Mouse (Mus musculus): ENCODE measurements around the gene Gm13289. TPM values are rescaled to one million over a fixed set of nuclear protein-coding genes. Genes with fewer than 3 reads are reported as not detected.
"Not testable (repeated sequence)": the region's sequence is repeated elsewhere in the genome, so short reads cannot be mapped to it uniquely, and the experiment has no call there.

Gm13289 gene
- not detected in 2 replicates for polyA plus RNA-seq (2014; fragmentation: Nextera tagmentation; extraction: Ambion mirVana)

GRCm38 (mm10) chr4:88776622-88777021, at the start of gene Gm13289:
Gene Gm13289 (plus strand): TSS chr4:88776922.
- WGBS = no CpG with 5 or more reads among the region's 29 CpGs
- H3K27me3 ChIP-seq (ENCODE audit: control insufficient read depth, insufficient read depth, low read length); H3K4me1 ChIP-seq (ENCODE audit: control insufficient read depth, insufficient read depth, low read length); H3K4me3 ChIP-seq (ENCODE audit: low read depth, low read length); ATAC-seq (replicated peaks; ENCODE audit: insufficient number of reproducible peaks, low FRiP score, low TSS enrichment, low read depth); H3K4me2 ChIP-seq (ENCODE audit: low read depth, low read length); H3K27ac ChIP-seq (replicated peaks; ENCODE audit: low read depth, low read length); DNase-seq (ENCODE audit: low spot score); H3K9me3 ChIP-seq (replicated peaks; ENCODE audit: control insufficient read depth, low read length); H3K9ac ChIP-seq (replicated peaks; ENCODE audit: low read length); H3K36me3 ChIP-seq (replicated peaks; ENCODE audit: control insufficient read depth, insufficient read depth, low read depth, low read length): not testable (repeated sequence)

- Histone ChIP-seq H3K4me1 (ENCODE audit: control insufficient read depth, insufficient read depth, low read length) (no peaks in the 10 kb centered on the region), H3K9me3 (replicated peaks; ENCODE audit: control insufficient read depth, low read length) (no peaks in the 10 kb centered on the region), H3K27me3 (ENCODE audit: control insufficient read depth, insufficient read depth, low read length) (no peaks in the 10 kb centered on the region), H3K36me3 (replicated peaks; ENCODE audit: control insufficient read depth, insufficient read depth, low read depth, low read length) (no peaks in the 10 kb centered on the region), H3K9ac (replicated peaks; ENCODE audit: low read length) (no peak overlapping the region), H3K27ac (replicated peaks; ENCODE audit: low read depth, low read length) (no peak overlapping the region), H3K4me2 (ENCODE audit: low read depth, low read length) (no peak overlapping the region), H3K4me3 (ENCODE audit: low read depth, low read length) (no peak overlapping the region)
- ATAC-seq (replicated peaks; ENCODE audit: insufficient number of reproducible peaks, low FRiP score, low TSS enrichment, low read depth) = no peak
- peak; percentile 59 for DNase-seq (ENCODE audit: low spot score)
- 3% methylated on average over 1 of the region's 1 CpGs for WGBS
Measured at GRCm38 (mm10) chr4:88727324-88727723, 49.4 kb upstream of the Gm13289 start.

- Histone ChIP-seq H3K4me1 (ENCODE audit: control insufficient read depth, insufficient read depth, low read length) (no peaks in the 10 kb centered on the region), H3K36me3 (replicated peaks; ENCODE audit: control insufficient read depth, insufficient read depth, low read depth, low read length) (no peaks in the 10 kb centered on the region), H3K4me2 (ENCODE audit: low read depth, low read length) (no peak overlapping the region), H3K9me3 (replicated peaks; ENCODE audit: control insufficient read depth, low read length) (no peaks in the 10 kb centered on the region), H3K9ac (replicated peaks; ENCODE audit: low read length) (no peak overlapping the region), H3K4me3 (ENCODE audit: low read depth, low read length) (no peak overlapping the region), H3K27me3 (ENCODE audit: control insufficient read depth, insufficient read depth, low read length) (no peaks in the 10 kb centered on the region), H3K27ac (replicated peaks; ENCODE audit: low read depth, low read length) (no peak overlapping the region)
- DNase-seq (ENCODE audit: low spot score) (peak; percentile 82), ATAC-seq (replicated peaks; ENCODE audit: insufficient number of reproducible peaks, low FRiP score, low TSS enrichment, low read depth) (no peak)
- WGBS = 4% methylated on average over 2 of the region's 2 CpGs
Measured at GRCm38 (mm10) chr4:88738480-88738879, 38.2 kb upstream of the Gm13289 start.

GRCm38 (mm10) chr4:88739036-88739435, 37.7 kb upstream of the Gm13289 start:
- no peaks in the 10 kb centered on the region for H3K36me3 ChIP-seq (replicated peaks; ENCODE audit: control insufficient read depth, insufficient read depth, low read depth, low read length)
- H3K9me3 ChIP-seq (replicated peaks; ENCODE audit: control insufficient read depth, low read length) = no peaks in the 10 kb centered on the region
- no peak overlapping the region for H3K27ac ChIP-seq (replicated peaks; ENCODE audit: low read depth, low read length)
- H3K9ac ChIP-seq (replicated peaks; ENCODE audit: low read length) = no peak overlapping the region
- H3K27me3 ChIP-seq (ENCODE audit: control insufficient read depth, insufficient read depth, low read length) = no peaks in the 10 kb centered on the region
- WGBS = 88% methylated on average over 6 of the region's 6 CpGs
- ATAC-seq (replicated peaks; ENCODE audit: insufficient number of reproducible peaks, low FRiP score, low TSS enrichment, low read depth) (no peak), DNase-seq (ENCODE audit: low spot score) (no peak)
- no peak overlapping the region for H3K4me2 ChIP-seq (ENCODE audit: low read depth, low read length)
- no peaks in the 10 kb centered on the region for H3K4me1 ChIP-seq (ENCODE audit: control insufficient read depth, insufficient read depth, low read length)
- H3K4me3 ChIP-seq (ENCODE audit: low read depth, low read length) = no peak overlapping the region

GRCm38 (mm10) chr4:88741426-88741825, 35.3 kb upstream of the Gm13289 start:
- Histone ChIP-seq H3K9ac (replicated peaks; ENCODE audit: low read length) (no peak overlapping the region), H3K4me1 (ENCODE audit: control insufficient read depth, insufficient read depth, low read length) (no peaks in the 10 kb centered on the region), H3K9me3 (replicated peaks; ENCODE audit: control insufficient read depth, low read length) (no peaks in the 10 kb centered on the region), H3K27ac (replicated peaks; ENCODE audit: low read depth, low read length) (no peak overlapping the region), H3K27me3 (ENCODE audit: control insufficient read depth, insufficient read depth, low read length) (no peaks in the 10 kb centered on the region), H3K4me3 (ENCODE audit: low read depth, low read length) (no peak overlapping the region), H3K4me2 (ENCODE audit: low read depth, low read length) (no peak overlapping the region), H3K36me3 (replicated peaks; ENCODE audit: control insufficient read depth, insufficient read depth, low read depth, low read length) (no peaks in the 10 kb centered on the region)
- ATAC-seq (replicated peaks; ENCODE audit: insufficient number of reproducible peaks, low FRiP score, low TSS enrichment, low read depth) = no peak
- WGBS = 93% methylated on average over 4 of the region's 4 CpGs
- no peak for DNase-seq (ENCODE audit: low spot score)

- H3K27me3 ChIP-seq (ENCODE audit: control insufficient read depth, insufficient read depth, low read length) = no peaks in the 10 kb centered on the region
- H3K4me1 ChIP-seq (ENCODE audit: control insufficient read depth, insufficient read depth, low read length) = no peaks in the 10 kb centered on the region
- 78% methylated on average over 7 of the region's 7 CpGs for WGBS
- no peak overlapping the region for H3K9ac ChIP-seq (replicated peaks; ENCODE audit: low read length)
- ATAC-seq (replicated peaks; ENCODE audit: insufficient number of reproducible peaks, low FRiP score, low TSS enrichment, low read depth) = no peak
- no peak overlapping the region for H3K4me2 ChIP-seq (ENCODE audit: low read depth, low read length)
- H3K27ac ChIP-seq (replicated peaks; ENCODE audit: low read depth, low read length) = no peak overlapping the region
- H3K4me3 ChIP-seq (ENCODE audit: low read depth, low read length) = no peak overlapping the region
- no peaks in the 10 kb centered on the region for H3K9me3 ChIP-seq (replicated peaks; ENCODE audit: control insufficient read depth, low read length)
- DNase-seq (ENCODE audit: low spot score) = no peak
- no peaks in the 10 kb centered on the region for H3K36me3 ChIP-seq (replicated peaks; ENCODE audit: control insufficient read depth, insufficient read depth, low read depth, low read length)
Measured at GRCm38 (mm10) chr4:88742771-88743371, 33.9 kb upstream of the Gm13289 start.

GRCm38 (mm10) chr4:88744207-88744606, 32.5 kb upstream of the Gm13289 start:
- Histone ChIP-seq H3K4me3 (ENCODE audit: low read depth, low read length) (no peak overlapping the region), H3K9ac (replicated peaks; ENCODE audit: low read length) (no peak overlapping the region), H3K4me2 (ENCODE audit: low read depth, low read length) (no peak overlapping the region), H3K27ac (replicated peaks; ENCODE audit: low read depth, low read length) (no peak overlapping the region), H3K9me3 (replicated peaks; ENCODE audit: control insufficient read depth, low read length) (no peaks in the 10 kb centered on the region), H3K36me3 (replicated peaks; ENCODE audit: control insufficient read depth, insufficient read depth, low read depth, low read length) (no peaks in the 10 kb centered on the region), H3K27me3 (ENCODE audit: control insufficient read depth, insufficient read depth, low read length) (no peaks in the 10 kb centered on the region), H3K4me1 (ENCODE audit: control insufficient read depth, insufficient read depth, low read length) (no peaks in the 10 kb centered on the region)
- ATAC-seq (replicated peaks; ENCODE audit: insufficient number of reproducible peaks, low FRiP score, low TSS enrichment, low read depth) = no peak
- DNase-seq (ENCODE audit: low spot score) = no peak
- WGBS = 76% methylated on average over 3 of the region's 3 CpGs

GRCm38 (mm10) chr4:88749926-88750325, 26.8 kb upstream of the Gm13289 start:
- Histone ChIP-seq H3K36me3 (replicated peaks; ENCODE audit: control insufficient read depth, insufficient read depth, low read depth, low read length) (no peaks in the 10 kb centered on the region), H3K4me3 (ENCODE audit: low read depth, low read length) (no peak overlapping the region), H3K27me3 (ENCODE audit: control insufficient read depth, insufficient read depth, low read length) (no peaks in the 10 kb centered on the region), H3K9ac (replicated peaks; ENCODE audit: low read length) (no peak overlapping the region), H3K4me1 (ENCODE audit: control insufficient read depth, insufficient read depth, low read length) (no peaks in the 10 kb centered on the region), H3K4me2 (ENCODE audit: low read depth, low read length) (no peak overlapping the region), H3K27ac (replicated peaks; ENCODE audit: low read depth, low read length) (no peak overlapping the region), H3K9me3 (replicated peaks; ENCODE audit: control insufficient read depth, low read length) (no peaks in the 10 kb centered on the region)
- WGBS = 45% methylated on average over 6 of the region's 6 CpGs
- ATAC-seq (replicated peaks; ENCODE audit: insufficient number of reproducible peaks, low FRiP score, low TSS enrichment, low read depth) (no peak), DNase-seq (ENCODE audit: low spot score) (no peak)
